Mouse (Mus musculus): ENCODE data around the gene Arrb1. TPM values are rescaled to one million over a fixed set of nuclear protein-coding genes. Genes with fewer than 3 reads are reported as not detected.

The Arrb1 gene
- polyA plus RNA-seq, 1 experiment: 10.3 TPM

DNA sequence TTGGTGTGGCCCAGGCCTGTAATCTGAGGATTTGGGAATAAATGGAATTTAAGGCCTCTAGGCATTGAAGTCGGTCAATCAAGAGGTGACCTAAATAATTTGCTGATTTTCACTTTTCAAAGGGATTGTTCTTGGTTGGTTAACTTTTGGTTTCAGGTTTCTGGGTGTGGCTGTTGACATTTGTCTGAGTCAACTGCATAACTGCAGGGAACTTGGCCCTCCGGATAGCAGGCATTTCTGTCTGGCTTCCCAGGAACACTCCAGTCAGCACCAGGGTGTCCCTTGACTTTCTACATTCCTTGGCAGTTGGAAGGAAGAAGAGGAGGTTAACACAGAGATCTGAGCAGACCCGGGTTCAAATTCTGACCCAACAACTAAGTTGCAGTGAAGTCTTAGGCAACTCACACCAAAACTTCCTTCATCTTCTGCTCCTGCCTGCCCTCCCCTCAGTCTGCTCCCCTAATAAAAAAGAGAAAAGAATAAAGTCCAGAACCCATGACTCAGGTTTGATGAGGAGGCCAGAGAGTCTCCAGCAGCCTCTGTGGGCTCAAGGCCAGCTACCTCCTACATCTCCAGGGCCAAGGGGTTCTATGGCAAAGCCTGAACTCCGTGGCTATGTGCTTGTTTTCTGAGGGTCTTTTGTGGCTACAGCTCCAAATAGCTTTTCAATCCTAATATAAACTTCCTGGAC is 16.2 kb upstream of the Arrb1 start:
- no peaks in the 10 kb centered on the region for H3K79me2 ChIP-seq (ENCODE audit: control insufficient read depth, insufficient read depth)
- no peak overlapping the region for H3ac ChIP-seq (ENCODE audit: control insufficient read depth, insufficient read length, low read depth)
- TF ChIP-seq MYOD1 (IDR thresholded peaks at IDR 0.05; ENCODE audit: control insufficient read depth, insufficient read length, low read depth): no peak
- TF ChIP-seq FOSL1 (IDR thresholded peaks at IDR 0.05; ENCODE audit: insufficient read depth, low read length, poor library complexity, severe bottlenecking): peak; percentile 45
- no peak for TF ChIP-seq CTCF (IDR thresholded peaks at IDR 0.05; ENCODE audit: control insufficient read depth, insufficient read depth, insufficient read length)
- TF ChIP-seq MYOG (IDR thresholded peaks at IDR 0.05; ENCODE audit: control insufficient read depth, extremely low read depth, insufficient read length): no peak
- TF ChIP-seq CEBPB (IDR thresholded peaks at IDR 0.05; ENCODE audit: low read depth): no peak
- no peak for TF ChIP-seq MAX (IDR thresholded peaks at IDR 0.05)
- TF ChIP-seq USF1 (IDR thresholded peaks at IDR 0.05; ENCODE audit: low read depth): no peak
- no peaks in the 10 kb centered on the region for H3K36me3 ChIP-seq (ENCODE audit: control insufficient read depth, insufficient read depth)
- H3K27me3 ChIP-seq (ENCODE audit: control insufficient read depth, insufficient read depth, insufficient read length): no peaks in the 10 kb centered on the region
- no peak overlapping the region for H3K4me3 ChIP-seq (ENCODE audit: insufficient read depth, poor library complexity, severe bottlenecking)
- H3K79me3 ChIP-seq (ENCODE audit: low read depth): no peaks in the 10 kb centered on the region

DNA sequence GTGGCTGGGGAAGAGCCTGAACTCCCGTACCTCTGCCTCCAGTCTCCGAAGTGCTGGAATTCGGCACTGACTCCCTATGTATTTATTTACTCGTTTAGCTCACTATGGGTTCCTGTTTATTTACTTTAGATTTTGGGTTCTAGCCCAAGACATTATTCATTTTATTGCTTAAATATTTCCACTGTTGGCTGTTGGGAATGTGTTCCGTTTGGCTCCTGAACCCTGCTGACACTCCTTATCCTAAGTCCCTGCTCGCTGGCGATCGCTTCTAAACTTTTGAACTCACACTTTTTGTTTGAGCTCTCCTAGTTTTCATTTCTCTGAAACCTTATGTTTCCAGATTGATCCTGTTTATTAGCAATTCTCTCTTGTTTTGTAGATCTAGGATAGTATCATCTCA is 12.1 kb upstream of the Arrb1 start:
- TF ChIP-seq FOSL1 (IDR thresholded peaks at IDR 0.05; ENCODE audit: insufficient read depth, low read length, poor library complexity, severe bottlenecking): no peak
- no peak for TF ChIP-seq MAX (IDR thresholded peaks at IDR 0.05)
- TF ChIP-seq CTCF (IDR thresholded peaks at IDR 0.05; ENCODE audit: control insufficient read depth, insufficient read depth, insufficient read length): no peak
- no peak for TF ChIP-seq MYOG (IDR thresholded peaks at IDR 0.05; ENCODE audit: control insufficient read depth, extremely low read depth, insufficient read length)
- TF ChIP-seq USF1 (IDR thresholded peaks at IDR 0.05; ENCODE audit: low read depth): no peak
- no peak for TF ChIP-seq CEBPB (IDR thresholded peaks at IDR 0.05; ENCODE audit: low read depth)
- no peak for TF ChIP-seq MYOD1 (IDR thresholded peaks at IDR 0.05; ENCODE audit: control insufficient read depth, insufficient read length, low read depth)
- H3K27me3 ChIP-seq (ENCODE audit: control insufficient read depth, insufficient read depth, insufficient read length): no peaks in the 10 kb centered on the region
- no peaks in the 10 kb centered on the region for H3K79me2 ChIP-seq (ENCODE audit: control insufficient read depth, insufficient read depth)
- no peaks in the 10 kb centered on the region for H3K36me3 ChIP-seq (ENCODE audit: control insufficient read depth, insufficient read depth)
- H3K79me3 ChIP-seq (ENCODE audit: low read depth): no peaks in the 10 kb centered on the region
- no peak overlapping the region for H3K4me3 ChIP-seq (ENCODE audit: insufficient read depth, poor library complexity, severe bottlenecking)
- H3ac ChIP-seq (ENCODE audit: control insufficient read depth, insufficient read length, low read depth): no peak overlapping the region

DNA sequence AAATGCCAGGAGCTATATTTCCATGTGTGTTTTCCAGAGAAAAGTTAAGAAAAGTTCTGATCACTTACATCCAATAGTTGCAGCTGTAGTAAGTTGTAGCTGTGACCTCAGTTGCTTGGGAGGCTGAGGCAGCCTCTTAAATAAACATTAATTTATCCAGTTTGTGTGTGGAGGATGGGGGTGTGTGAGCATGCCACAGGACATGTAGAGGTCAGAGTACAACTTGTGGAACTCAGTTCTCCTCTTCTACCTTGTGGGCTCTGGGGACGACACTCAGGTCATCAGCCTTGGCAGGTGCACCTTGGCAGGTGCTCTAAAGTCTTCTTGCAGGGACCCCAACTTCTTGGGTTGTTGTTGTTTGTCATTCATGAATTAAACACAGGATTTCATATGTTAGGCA is 11.4 kb upstream of the Arrb1 start:
- no peaks in the 10 kb centered on the region for H3K79me3 ChIP-seq (ENCODE audit: low read depth)
- H3K79me2 ChIP-seq (ENCODE audit: control insufficient read depth, insufficient read depth): no peaks in the 10 kb centered on the region
- no peaks in the 10 kb centered on the region for H3K27me3 ChIP-seq (ENCODE audit: control insufficient read depth, insufficient read depth, insufficient read length)
- no peak overlapping the region for H3ac ChIP-seq (ENCODE audit: control insufficient read depth, insufficient read length, low read depth)
- H3K4me3 ChIP-seq (ENCODE audit: insufficient read depth, poor library complexity, severe bottlenecking): no peak overlapping the region
- H3K36me3 ChIP-seq (ENCODE audit: control insufficient read depth, insufficient read depth): no peaks in the 10 kb centered on the region
- TF ChIP-seq MYOD1 (IDR thresholded peaks at IDR 0.05; ENCODE audit: control insufficient read depth, insufficient read length, low read depth) (no peak), CEBPB (IDR thresholded peaks at IDR 0.05; ENCODE audit: low read depth) (no peak), CTCF (IDR thresholded peaks at IDR 0.05; ENCODE audit: control insufficient read depth, insufficient read depth, insufficient read length) (no peak), MYOG (IDR thresholded peaks at IDR 0.05; ENCODE audit: control insufficient read depth, extremely low read depth, insufficient read length) (no peak), FOSL1 (IDR thresholded peaks at IDR 0.05; ENCODE audit: insufficient read depth, low read length, poor library complexity, severe bottlenecking) (no peak), USF1 (IDR thresholded peaks at IDR 0.05; ENCODE audit: low read depth) (no peak), MAX (IDR thresholded peaks at IDR 0.05) (no peak)

DNA sequence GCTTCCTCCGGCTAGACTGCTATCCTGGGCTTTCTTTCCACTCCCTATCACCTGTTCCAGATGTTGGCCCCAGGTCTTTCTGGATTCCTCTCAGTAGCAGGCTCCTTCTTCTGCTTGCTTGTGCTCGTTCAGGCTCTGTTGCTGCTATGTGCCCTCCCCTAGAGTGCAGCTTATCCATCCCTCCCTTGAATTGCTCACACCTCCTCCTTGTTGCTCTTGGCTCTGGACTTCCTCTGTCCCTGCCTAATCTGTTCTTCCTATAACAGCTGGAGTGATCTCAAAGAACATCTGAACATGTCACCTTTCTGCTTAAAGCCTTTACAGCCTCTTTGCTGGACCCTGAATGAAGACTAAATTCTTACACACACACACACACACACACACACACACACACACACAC is 6.7 kb upstream of the Arrb1 start:
- H3ac ChIP-seq (ENCODE audit: control insufficient read depth, insufficient read length, low read depth): no peak overlapping the region
- H3K36me3 ChIP-seq (ENCODE audit: control insufficient read depth, insufficient read depth): no peaks in the 10 kb centered on the region
- TF ChIP-seq MYOD1 (IDR thresholded peaks at IDR 0.05; ENCODE audit: control insufficient read depth, insufficient read length, low read depth): no peak
- TF ChIP-seq FOSL1 (IDR thresholded peaks at IDR 0.05; ENCODE audit: insufficient read depth, low read length, poor library complexity, severe bottlenecking): no peak
- TF ChIP-seq CTCF (IDR thresholded peaks at IDR 0.05; ENCODE audit: control insufficient read depth, insufficient read depth, insufficient read length): no peak
- no peak for TF ChIP-seq USF1 (IDR thresholded peaks at IDR 0.05; ENCODE audit: low read depth)
- TF ChIP-seq CEBPB (IDR thresholded peaks at IDR 0.05; ENCODE audit: low read depth): no peak
- TF ChIP-seq MYOG (IDR thresholded peaks at IDR 0.05; ENCODE audit: control insufficient read depth, extremely low read depth, insufficient read length): no peak
- no peak for TF ChIP-seq MAX (IDR thresholded peaks at IDR 0.05)
- no peaks in the 10 kb centered on the region for H3K79me3 ChIP-seq (ENCODE audit: low read depth)
- H3K79me2 ChIP-seq (ENCODE audit: control insufficient read depth, insufficient read depth): no peaks in the 10 kb centered on the region
- H3K27me3 ChIP-seq (ENCODE audit: control insufficient read depth, insufficient read depth, insufficient read length): no peaks in the 10 kb centered on the region
- H3K4me3 ChIP-seq (ENCODE audit: insufficient read depth, poor library complexity, severe bottlenecking): no peak overlapping the region

DNA sequence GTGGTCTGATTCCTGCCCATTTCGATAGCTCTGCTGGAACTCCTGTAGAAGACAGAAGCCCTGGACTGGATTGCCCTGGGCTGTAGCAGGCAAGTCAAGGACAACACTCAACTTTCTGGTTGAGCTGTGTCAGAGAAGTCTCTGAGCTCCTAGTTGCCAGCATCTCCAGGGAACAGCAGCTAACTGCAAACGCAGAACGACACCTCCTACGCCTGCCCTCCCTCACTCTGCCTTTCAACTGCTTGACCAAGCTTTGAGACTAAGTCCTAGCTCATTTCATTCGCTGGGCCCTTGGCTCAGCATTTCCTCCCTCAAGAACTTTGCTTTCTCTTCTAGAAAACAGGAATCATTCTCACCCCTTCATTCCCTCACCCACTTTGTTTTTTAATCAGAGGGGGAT is 5.9 kb upstream of the Arrb1 start:
- no peak for TF ChIP-seq MYOD1 (IDR thresholded peaks at IDR 0.05; ENCODE audit: control insufficient read depth, insufficient read length, low read depth)
- no peak for TF ChIP-seq MAX (IDR thresholded peaks at IDR 0.05)
- TF ChIP-seq CEBPB (IDR thresholded peaks at IDR 0.05; ENCODE audit: low read depth): no peak
- no peaks in the 10 kb centered on the region for H3K79me2 ChIP-seq (ENCODE audit: control insufficient read depth, insufficient read depth)
- H3K4me3 ChIP-seq (ENCODE audit: insufficient read depth, poor library complexity, severe bottlenecking): no peak overlapping the region
- no peak overlapping the region for H3ac ChIP-seq (ENCODE audit: control insufficient read depth, insufficient read length, low read depth)
- no peaks in the 10 kb centered on the region for H3K27me3 ChIP-seq (ENCODE audit: control insufficient read depth, insufficient read depth, insufficient read length)
- no peaks in the 10 kb centered on the region for H3K36me3 ChIP-seq (ENCODE audit: control insufficient read depth, insufficient read depth)
- no peaks in the 10 kb centered on the region for H3K79me3 ChIP-seq (ENCODE audit: low read depth)

All from C2C12 (cell line).